Mouse (Mus musculus) brown adipose tissue, adult 24 weeks (tissue): Measurements from ENCODE around the gene Csnk1g2. TPM values are rescaled to one million over a fixed set of nuclear protein-coding genes. Genes with fewer than 3 reads are reported as not detected.

Experiments
- H3K27ac ChIP-seq: fragments of 200-500 bp; replicated peaks from 2 replicates; pipeline ENCODE4 v1.5.1; 2012; ENCODE audit warnings: low read depth, mild to moderate bottlenecking, low read length
- H3K4me1 ChIP-seq: fragments of 200-500 bp; 2 replicates; pipeline ENCODE4 v1.6.1; 2012; ENCODE audit warnings: low read length, mixed read lengths; ENCODE audit not compliant: control insufficient read depth, insufficient read depth, insufficient read length
- H3K4me3 ChIP-seq: fragments of 200-500 bp; 2 replicates; pipeline ENCODE4 v1.5.1; 2012; ENCODE audit warnings: low read depth, mild to moderate bottlenecking, low read length, moderate library complexity; ENCODE audit not compliant: insufficient read depth
- polyA plus RNA-seq: library from polyadenylated mRNA; stranded (reverse); fragments of >200 nt; gene quantifications from 2 replicates; pipeline ENCODE4 v1.2.4, GENCODE M21; 2012; ENCODE audit not compliant: missing spikeins, insufficient read depth, insufficient read length

Gene Csnk1g2
- polyA plus RNA-seq, 1 experiment, result 67.7 TPM

- Histone ChIP-seq H3K27ac (no peak overlapping the region), H3K4me3 (no peak overlapping the region), H3K4me1 (peaks cover 4% of the 10 kb centered on the region)
These were observed 62.3 kb downstream of the Csnk1g2 start for GRCm38 (mm10) chr10:80684984-80685383.

- no peak overlapping the region for H3K27ac ChIP-seq
- no peaks in the 10 kb centered on the region for H3K4me1 ChIP-seq
- no peak overlapping the region for H3K4me3 ChIP-seq
These were observed 64.0 kb downstream of the Csnk1g2 start for GRCm38 (mm10) chr10:80686617-80687016.

DNA sequence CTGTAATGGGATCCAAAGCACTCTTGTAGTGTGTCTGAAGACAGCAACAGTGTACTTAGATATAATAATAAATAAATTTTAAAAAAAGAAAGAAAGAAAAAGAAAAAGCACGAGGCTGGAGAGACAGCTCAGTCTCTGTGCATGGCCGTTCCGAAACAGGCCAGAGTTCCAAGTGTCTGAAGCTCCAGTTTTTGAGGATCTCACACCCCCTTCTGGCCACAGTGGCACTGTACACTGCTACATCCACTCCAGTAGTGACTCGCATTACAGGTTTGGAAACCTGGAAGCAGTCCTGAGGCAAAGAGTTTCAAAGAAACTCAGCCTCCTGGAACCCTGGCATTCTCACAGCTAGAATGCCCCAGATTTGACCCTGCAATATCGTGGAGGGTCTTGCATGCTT, 65.2 kb downstream of the Csnk1g2 start:
- no peak overlapping the region for H3K4me3 ChIP-seq
- no peaks in the 10 kb centered on the region for H3K4me1 ChIP-seq
- no peak overlapping the region for H3K27ac ChIP-seq

Other genes with a start within 250 kb of the Csnk1g2 start
- 3.3 and 3.7 TPM in 2 replicates for gene Mex3d, start 235.2 kb upstream of the Csnk1g2 start, polyA plus RNA-seq
- 79.3 and 90.4 TPM in 2 replicates for gene Mbd3, start 223.3 kb upstream of the Csnk1g2 start, polyA plus RNA-seq
- gene Uqcr11, start 216.0 kb upstream of the Csnk1g2 start, polyA plus RNA-seq, result 2,528 and 2,993 TPM in 2 replicates
- 11.4 and 15.1 TPM in 2 replicates for gene Tcf3, start 189.2 kb upstream of the Csnk1g2 start, polyA plus RNA-seq
- gene Onecut3, start 128.0 kb upstream of the Csnk1g2 start, polyA plus RNA-seq, result not detected in 2 replicates
- gene Atp8b3, start 83.7 kb upstream of the Csnk1g2 start, polyA plus RNA-seq, result not detected in 2 replicates
- 10.8 and 13.8 TPM in 2 replicates for gene Rexo1, start 61.3 kb upstream of the Csnk1g2 start, polyA plus RNA-seq
- gene Klf16, start 45.5 kb upstream of the Csnk1g2 start, polyA plus RNA-seq, result 4.1 and 4.2 TPM in 2 replicates
- 76.3 and 81.6 TPM in 2 replicates for gene Abhd17a, start 32.5 kb upstream of the Csnk1g2 start, polyA plus RNA-seq
- 14.6 and 16.2 TPM in 2 replicates for gene Scamp4, start 20.0 kb upstream of the Csnk1g2 start, polyA plus RNA-seq
- 1.0 TPM in 1 of 2 replicates, not detected in the other for gene Adat3, start 20.0 kb upstream of the Csnk1g2 start, polyA plus RNA-seq
- gene Gm49322, start 16.8 kb upstream of the Csnk1g2 start, polyA plus RNA-seq, result 0.67 and 0.75 TPM in 2 replicates
- gene Btbd2, start 34.2 kb downstream of the Csnk1g2 start, polyA plus RNA-seq, result 20.6 and 33.9 TPM in 2 replicates
- gene Mknk2, start 55.3 kb downstream of the Csnk1g2 start, polyA plus RNA-seq, result 313 and 519 TPM in 2 replicates
- 5.2 and 12.0 TPM in 2 replicates for gene Mob3a, start 79.1 kb downstream of the Csnk1g2 start, polyA plus RNA-seq
- gene Izumo4, start 79.3 kb downstream of the Csnk1g2 start, polyA plus RNA-seq, result 2.5 and 5.0 TPM in 2 replicates
- gene Ap3d1, start 119.4 kb downstream of the Csnk1g2 start, polyA plus RNA-seq, result 35.0 and 40.9 TPM in 2 replicates
- 11.5 and 15.8 TPM in 2 replicates for gene Dot1l, start 132.4 kb downstream of the Csnk1g2 start, polyA plus RNA-seq
- 12.1 and 15.3 TPM in 2 replicates for gene Sf3a2, start 175.4 kb downstream of the Csnk1g2 start, polyA plus RNA-seq
- 30.2 and 40.5 TPM in 2 replicates for gene Plekhj1, start 175.8 kb downstream of the Csnk1g2 start, polyA plus RNA-seq
- not detected in 2 replicates for gene Amh, start 182.4 kb downstream of the Csnk1g2 start, polyA plus RNA-seq
- gene Jsrp1, start 190.7 kb downstream of the Csnk1g2 start, polyA plus RNA-seq, result 2.4 and 4.9 TPM in 2 replicates
- gene Oaz1, start 203.8 kb downstream of the Csnk1g2 start, polyA plus RNA-seq, result 447 and 892 TPM in 2 replicates
- gene Lingo3, start 221.2 kb downstream of the Csnk1g2 start, polyA plus RNA-seq, result not detected in 2 replicates
- 55.6 and 61.3 TPM in 2 replicates for gene Lsm7, start 232.4 kb downstream of the Csnk1g2 start, polyA plus RNA-seq
- gene Sppl2b, start 232.4 kb downstream of the Csnk1g2 start, polyA plus RNA-seq, result 8.7 and 14.0 TPM in 2 replicates
- not detected in 2 replicates for gene Tmprss9, start 249.0 kb downstream of the Csnk1g2 start, polyA plus RNA-seq